Mouse (Mus musculus) right cerebral cortex, adult 18-20 months (tissue): Measurements from ENCODE around the gene Ube4a.

ENCODE experiments used
- DNase-seq: peaks from one replicate; pipeline ENCODE4 v3.0.0; 2022; ENCODE audit warnings: mixed read lengths

Ube4a gene

GRCm38 (mm10) chr9:44965126-44965832 lies at the start of gene Ube4a:
Gene Ube4a, minus strand, starts transcription at chr9:44965600.
- DNase-seq, result peak; percentile 99

- no peak for DNase-seq
Measured at GRCm38 (mm10) chr9:45014879-45015278, 49.5 kb upstream of the Ube4a start.

- no peak for DNase-seq
Measured at GRCm38 (mm10) chr9:45011291-45011690, 45.9 kb upstream of the Ube4a start.

- DNase-seq, result no peak
Measured at GRCm38 (mm10) chr9:45010461-45010860, 45.1 kb upstream of the Ube4a start.

- DNase-seq, result no peak
Measured at GRCm38 (mm10) chr9:45009180-45010078, 44.0 kb upstream of the Ube4a start, which contains the start of gene Cd3e. Gene Cd3e, minus strand, starts transcription at chr9:45009627.

GRCm38 (mm10) chr9:45008342-45008741 lies 42.9 kb upstream of the Ube4a start:
- DNase-seq, result no peak

GRCm38 (mm10) chr9:45007404-45007803 lies 42.0 kb upstream of the Ube4a start:
- no peak for DNase-seq

GRCm38 (mm10) chr9:45000249-45000648 lies 34.8 kb upstream of the Ube4a start:
- DNase-seq, result no peak

- no peak for DNase-seq
Measured at GRCm38 (mm10) chr9:44999776-45000175, 34.4 kb upstream of the Ube4a start.

- DNase-seq, result peak; percentile 16
Measured at GRCm38 (mm10) chr9:44999171-44999570, 33.8 kb upstream of the Ube4a start.

- no peak for DNase-seq
Measured at GRCm38 (mm10) chr9:44998138-44998537, 32.7 kb upstream of the Ube4a start.

GRCm38 (mm10) chr9:44996590-44996989 lies 31.2 kb upstream of the Ube4a start:
- DNase-seq, result no peak

- DNase-seq, result no peak
Measured at GRCm38 (mm10) chr9:44994962-44995361, 29.6 kb upstream of the Ube4a start.

GRCm38 (mm10) chr9:44993268-44993667 lies 27.9 kb upstream of the Ube4a start:
- DNase-seq, result no peak

GRCm38 (mm10) chr9:44992271-44992670 lies 26.9 kb upstream of the Ube4a start:
- no peak for DNase-seq

- DNase-seq, result no peak
Measured at GRCm38 (mm10) chr9:44991821-44992220, 26.4 kb upstream of the Ube4a start.

GRCm38 (mm10) chr9:44986976-44987375 lies 21.6 kb upstream of the Ube4a start:
- DNase-seq, result no peak

GRCm38 (mm10) chr9:44986242-44986781 lies 20.9 kb upstream of the Ube4a start:
- no peak for DNase-seq

- no peak for DNase-seq
Measured at GRCm38 (mm10) chr9:44985721-44986161, 20.3 kb upstream of the Ube4a start.

GRCm38 (mm10) chr9:44983001-44983400 lies 17.6 kb upstream of the Ube4a start:
- DNase-seq, result no peak

- DNase-seq, result no peak
Measured at GRCm38 (mm10) chr9:44982531-44982930, 17.1 kb upstream of the Ube4a start.

- no peak for DNase-seq
Measured at GRCm38 (mm10) chr9:44982081-44982480, 16.7 kb upstream of the Ube4a start.

- no peak for DNase-seq
Measured at GRCm38 (mm10) chr9:44981676-44982075, 16.3 kb upstream of the Ube4a start, which contains the start of gene Cd3d. Gene Cd3d, plus strand, starts transcription at chr9:44981786.
